In genomic region chr2:69585191-69585885, GRCm38 (mm10) we compare ENCODE assay signal across 8 mouse cellular contexts. TPM values are rescaled to one million over a fixed set of nuclear protein-coding genes. Genes with fewer than 3 reads are reported as not detected.
A peak's percentile ranks its signal among the peaks of the same experiment; 100 is the strongest.
DNase-seq lines count a peak whose midpoint lies in the region; ATAC-seq and TF ChIP-seq lines count a peak whose summit lies in the region.

No protein-coding gene starts in this region.

- no peak for DNase-seq in cerebellum, adult 2 months
- DNase-seq in right cerebral cortex, postnatal 25 days = peak; percentile 6
- no peak for DNase-seq in right cerebral cortex, adult 2 months (ENCODE audit: low spot score in 2 of 2)
- peak; percentile 69 for DNase-seq in hindbrain, embryonic 10.5 days (ENCODE audit: low spot score)
- DNase-seq in lung, postnatal 36 days = peak; percentile 7
- DNase-seq in yolk sac, embryonic 10.5 days (ENCODE audit: low spot score) = peak; percentile 34
- DNase-seq in cerebellum, adult 9-10 months = no peak

- no peak overlapping the region for H3K27ac ChIP-seq in cerebellum, adult 2 months (ENCODE audit: insufficient read depth, low read length)
- peak overlapping the region; percentile 89 for H3K27ac ChIP-seq in hindbrain, embryonic 10.5 days

- WGBS in cerebellum, adult 2 months = under 1% methylated on average over 61 of the region's 61 CpGs
- under 1% methylated on average over 61 of the region's 61 CpGs for WGBS in hindbrain, embryonic 10.5 days

- TF ChIP-seq CTCF in cerebellum, adult 2 months (IDR thresholded peaks at IDR 0.05; ENCODE audit: borderline replicate concordance, insufficient read depth, low read depth, low read length) = no peak

- H3K4me3 ChIP-seq in cerebellum, adult 2 months (replicated peaks; ENCODE audit: insufficient read depth, low read depth, low read length) = peak overlapping the region; percentile 12
- peak overlapping the region; percentile 88 for H3K4me3 ChIP-seq in hindbrain, embryonic 10.5 days

- peaks cover 6% of the 10 kb centered on the region; the same call in 1 of the 2 replicates for H3K27me3 ChIP-seq in cerebellum, adult 2 months (ENCODE audit: control insufficient read depth, insufficient read depth, low read length)
- peaks cover 70% of the 10 kb centered on the region for H3K27me3 ChIP-seq in hindbrain, embryonic 10.5 days (ENCODE audit: insufficient read depth, poor library complexity, severe bottlenecking)

- no peaks in the 10 kb centered on the region for H3K36me3 ChIP-seq in hindbrain, embryonic 10.5 days

- TF ChIP-seq POLR2A in cerebellum, adult 2 months (IDR thresholded peaks at IDR 0.05; ENCODE audit: borderline replicate concordance, insufficient read depth, low read length) = no peak

- no peak for ATAC-seq in cerebellum, adult (ENCODE audit: insufficient number of reproducible peaks, low FRiP score, low TSS enrichment)

- no peaks in the 10 kb centered on the region for H3K9me3 ChIP-seq in hindbrain, embryonic 10.5 days

- H3K4me1 ChIP-seq in cerebellum, adult 2 months (ENCODE audit: control insufficient read depth, insufficient read depth, low read length) = peaks cover 4% of the 10 kb centered on the region; the same call in 1 of the 2 replicates
- peaks cover 39% of the 10 kb centered on the region for H3K4me1 ChIP-seq in hindbrain, embryonic 10.5 days (replicated peaks)

RNA-seq across cellular contexts. Expression of gene Lrp2, which starts 0.5 kb away (rescaled TPM):
- 0.08 and 0.11 TPM in 2 replicates for polyA plus RNA-seq in cerebellum, adult 2 months (2012; rRNA removed)
- 1.8 and 2.0 TPM in 2 replicates for polyA plus RNA-seq in hindbrain, embryonic 10.5 days (2016; fragmentation: Nextera tagmentation; extraction: Ambion mirVana)

Comparison
In these comparisons a context has a peak if more than half of its experiments do, and no peak if none do; other contexts are left out.
1. DNase-seq: peak in right cerebral cortex, postnatal 25 days (single experiment), hindbrain, embryonic 10.5 days (single experiment), lung, postnatal 36 days (single experiment) and yolk sac, embryonic 10.5 days (single experiment); none in cerebellum, adult 2 months (0 of 2), right cerebral cortex, adult 2 months (0 of 2) and cerebellum, adult 9-10 months (single experiment).